Mouse (Mus musculus): ENCODE measurements around the gene Trap1a.

GRCm38 (mm10) chrX:139367529-139367908 lies 34.0 kb downstream of the Trap1a start:
- TF ChIP-seq CTCF (IDR thresholded peaks at IDR 0.05; ENCODE audit: low read depth) (no peak), EP300 (IDR thresholded peaks at IDR 0.05; ENCODE audit: low read depth) (no peak)
